Mouse (Mus musculus): ENCODE data around the gene Dmac2. TPM values are rescaled to one million over a fixed set of nuclear protein-coding genes. Genes with fewer than 3 reads are reported as not detected.
"Not testable (repeated sequence)": the region's sequence is repeated elsewhere in the genome, so short reads cannot be mapped to it uniquely, and the experiment has no call there.

Gene Dmac2
- 43.3 TPM for polyA plus RNA-seq (2021)

- no peaks in the 10 kb centered on the region for H3K27me3 ChIP-seq
- peak; percentile 42 for DNase-seq (ENCODE audit: low read depth, low spot score)
- in situ Hi-C loops (cut with MboI; ENCODE audit: low pct_unique_long_range_greater_than_20kb) = no loop called here
- CTCF ChIA-PET = no interaction called here
- peak; percentile 82 for ATAC-seq
- TF ChIP-seq CTCF (IDR thresholded peaks at IDR 0.05) = no peak
- POLR2A ChIA-PET = no interaction called here
Observed at GRCm38 (mm10) chr7:25618865-25619721, at the start of gene Dmac2. Gene Dmac2, plus strand, starts transcription at chr7:25619414.

GRCm38 (mm10) chr7:25573806-25574205, 45.4 kb upstream of the Dmac2 start:
- in situ Hi-C loops (cut with MboI; ENCODE audit: low pct_unique_long_range_greater_than_20kb); CTCF ChIA-PET; ATAC-seq; H3K27me3 ChIP-seq; POLR2A ChIA-PET; DNase-seq (ENCODE audit: low read depth, low spot score): not testable (repeated sequence)

DNA sequence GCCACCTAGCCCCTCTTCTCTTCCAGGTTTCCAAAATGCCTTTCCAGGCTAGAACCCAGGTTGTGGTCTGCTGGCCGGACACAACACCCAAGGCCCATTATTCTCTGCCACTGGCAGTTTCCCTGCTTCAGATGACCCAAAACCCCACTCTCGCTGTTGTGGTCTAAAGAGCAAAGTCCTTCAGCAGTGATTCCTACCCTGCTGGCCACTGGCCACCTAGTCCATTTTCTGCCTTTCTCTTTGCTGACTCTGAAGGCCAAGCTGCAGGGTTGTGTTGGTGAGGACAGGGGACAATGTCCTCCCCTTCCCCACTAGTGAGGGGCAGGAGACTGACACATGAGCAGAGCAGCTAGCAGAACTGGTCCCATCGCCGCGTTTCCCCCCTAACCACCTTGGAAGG, 44.1 kb upstream of the Dmac2 start:
- TF ChIP-seq CTCF (IDR thresholded peaks at IDR 0.05) = no peak
- CTCF ChIA-PET = no interaction called here
- POLR2A ChIA-PET = no interaction called here
- ATAC-seq = no peak
- in situ Hi-C loops (cut with MboI; ENCODE audit: low pct_unique_long_range_greater_than_20kb) = loop anchor here (25.0 kb wide), 1 partner anchor 388 kb away; the partner anchor contains the start of gene Pou2f2
- no peak for DNase-seq (ENCODE audit: low read depth, low spot score)
- H3K27me3 ChIP-seq = peaks cover 5% of the 10 kb centered on the region

DNA sequence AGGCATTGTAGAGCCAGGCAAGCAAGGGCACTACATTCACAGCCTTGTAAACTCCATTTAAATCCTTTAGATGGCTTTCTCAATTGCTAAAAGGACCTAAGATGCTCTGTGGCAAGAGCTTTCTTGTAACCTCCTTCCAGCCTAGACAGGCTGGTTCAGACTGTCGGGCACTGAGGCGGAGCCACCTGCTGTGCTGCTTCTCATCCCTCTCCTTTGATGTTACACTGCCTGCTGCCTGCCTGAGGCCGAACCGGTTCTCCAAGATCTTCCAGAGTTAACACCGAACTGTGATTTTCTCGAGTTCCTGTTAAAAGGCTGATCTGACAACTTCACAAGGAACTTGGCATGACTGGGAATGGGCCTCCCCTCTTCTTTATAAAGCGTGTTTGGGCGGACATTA, 43.3 kb upstream of the Dmac2 start:
- in situ Hi-C loops (cut with MboI; ENCODE audit: low pct_unique_long_range_greater_than_20kb) = loop anchor here (25.0 kb wide), 1 partner anchor 389 kb away; the partner anchor contains the start of gene Pou2f2
- CTCF ChIA-PET = no interaction called here
- no peak for TF ChIP-seq CTCF (IDR thresholded peaks at IDR 0.05)
- DNase-seq (ENCODE audit: low read depth, low spot score) = no peak
- POLR2A ChIA-PET = no interaction called here
- H3K27me3 ChIP-seq = peaks cover 6% of the 10 kb centered on the region
- no peak for ATAC-seq

GRCm38 (mm10) chr7:25576308-25576707, 42.9 kb upstream of the Dmac2 start:
- DNase-seq (ENCODE audit: low read depth, low spot score); CTCF ChIA-PET; ATAC-seq; POLR2A ChIA-PET: not testable (repeated sequence)
- in situ Hi-C loops (cut with MboI; ENCODE audit: low pct_unique_long_range_greater_than_20kb) = loop anchor here (25.0 kb wide), 1 partner anchor 389 kb away; the partner anchor contains the start of gene Pou2f2
- H3K27me3 ChIP-seq = peaks cover 10% of the 10 kb centered on the region

GRCm38 (mm10) chr7:25576793-25577437, 42.3 kb upstream of the Dmac2 start:
- peaks cover 16% of the 10 kb centered on the region for H3K27me3 ChIP-seq
- in situ Hi-C loops (cut with MboI; ENCODE audit: low pct_unique_long_range_greater_than_20kb) = loop anchor here (25.0 kb wide), 1 partner anchor 390 kb away; the partner anchor contains the start of gene Pou2f2
- peak; percentile 65 for ATAC-seq
- CTCF ChIA-PET; POLR2A ChIA-PET; DNase-seq (ENCODE audit: low read depth, low spot score): not testable (repeated sequence)

GRCm38 (mm10) chr7:25579441-25579840, 39.8 kb upstream of the Dmac2 start:
- POLR2A ChIA-PET = no interaction called here
- no peak for TF ChIP-seq CTCF (IDR thresholded peaks at IDR 0.05)
- CTCF ChIA-PET = no interaction called here
- no peak for DNase-seq (ENCODE audit: low read depth, low spot score)
- H3K27me3 ChIP-seq = peaks cover 24% of the 10 kb centered on the region
- in situ Hi-C loops (cut with MboI; ENCODE audit: low pct_unique_long_range_greater_than_20kb) = loop anchor here (25.0 kb wide), 1 partner anchor 392 kb away; the partner anchor contains the start of gene Pou2f2
- no peak for ATAC-seq

- no peak for TF ChIP-seq CTCF (IDR thresholded peaks at IDR 0.05)
- POLR2A ChIA-PET = no interaction called here
- ATAC-seq (no peak), DNase-seq (ENCODE audit: low read depth, low spot score) (no peak)
- CTCF ChIA-PET = interaction anchor here (0.9 to 1.0 kb wide), 3 partner anchors 100 to 374 kb away, joined by 3 to 4 read pairs (median 4); no protein-coding TSS in a partner anchor
- peaks cover 27% of the 10 kb centered on the region for H3K27me3 ChIP-seq
- in situ Hi-C loops (cut with MboI; ENCODE audit: low pct_unique_long_range_greater_than_20kb) = loop anchor here (25.0 kb wide), 1 partner anchor 395 kb away; the partner anchor contains the start of gene Pou2f2
Observed at GRCm38 (mm10) chr7:25582301-25582810, 36.9 kb upstream of the Dmac2 start.

- ATAC-seq (no peak), DNase-seq (ENCODE audit: low read depth, low spot score) (no peak)
- CTCF ChIA-PET = interaction anchor here (1.6 kb wide), 1 partner anchor 9 kb away, joined by 5 read pairs; no protein-coding TSS in a partner anchor
- POLR2A ChIA-PET = no interaction called here
- H3K27me3 ChIP-seq = peaks cover 23% of the 10 kb centered on the region
- in situ Hi-C loops (cut with MboI; ENCODE audit: low pct_unique_long_range_greater_than_20kb) = loop anchor here (25.0 kb wide), 1 partner anchor 397 kb away; the partner anchor contains the start of gene Pou2f2
- TF ChIP-seq CTCF (IDR thresholded peaks at IDR 0.05) = no peak
Observed at GRCm38 (mm10) chr7:25584651-25585050, 34.6 kb upstream of the Dmac2 start.

DNA sequence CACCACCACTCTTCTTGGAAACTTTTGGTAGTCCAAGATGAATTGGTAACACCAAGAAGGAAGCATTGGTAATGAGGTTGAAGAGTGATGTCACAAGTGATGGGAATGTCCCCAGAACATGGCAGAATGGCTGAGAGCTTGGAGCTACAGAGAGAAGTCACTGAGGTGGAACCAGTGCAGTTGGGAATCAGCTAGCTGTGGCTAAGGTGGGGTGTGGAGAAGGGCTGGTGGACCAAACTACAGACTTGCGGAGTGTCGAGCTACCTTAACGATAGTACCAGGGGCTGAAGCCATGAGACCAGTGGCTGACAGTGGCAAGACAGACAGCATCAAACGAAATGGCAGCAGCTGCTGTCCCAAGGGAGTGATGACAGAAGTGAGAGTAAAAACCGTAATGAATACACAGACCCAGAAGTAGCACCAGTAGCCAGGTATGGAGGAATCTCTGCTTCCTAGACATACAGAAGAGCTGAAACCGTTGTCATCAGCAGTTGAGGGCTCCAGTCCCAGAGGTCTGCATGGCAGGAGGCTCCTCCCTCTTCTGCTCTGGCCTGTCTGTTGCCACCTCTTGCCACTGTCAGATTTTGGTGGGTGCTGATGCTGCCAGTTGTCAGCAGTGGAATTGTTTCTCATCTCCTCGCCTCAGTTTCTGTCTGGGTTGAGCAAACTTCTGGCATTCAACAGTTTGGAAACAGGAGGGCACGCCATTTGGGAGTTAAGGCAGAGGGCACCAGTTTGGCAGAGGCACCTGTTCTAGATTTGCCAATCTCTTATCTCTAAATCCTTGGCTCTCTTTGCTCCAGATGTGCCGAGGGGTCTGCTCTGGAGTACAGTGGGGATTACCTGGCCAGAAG, 33.6 kb upstream of the Dmac2 start:
- CTCF ChIA-PET = no interaction called here
- in situ Hi-C loops (cut with MboI; ENCODE audit: low pct_unique_long_range_greater_than_20kb) = loop anchor here (25.0 kb wide), 1 partner anchor 398 kb away; the partner anchor contains the start of gene Pou2f2

More for the DNA sequence above, 33.6 kb upstream of the Dmac2 start:
- POLR2A ChIA-PET = no interaction called here
- TF ChIP-seq CTCF (IDR thresholded peaks at IDR 0.05) = no peak
- DNase-seq (ENCODE audit: low read depth, low spot score) (no peak), ATAC-seq (no peak)
- H3K27me3 ChIP-seq = peaks cover 23% of the 10 kb centered on the region

Measured in Patski (cell line).